Mouse (Mus musculus) spleen, postnatal 10 days (tissue): ENCODE results near the gene Crb2.
A peak's percentile ranks its signal among the peaks of the same experiment; 100 is the strongest.

Source experiments
- DNase-seq, 2 experiments: peaks; one replicate each; pipeline ENCODE4 v3.0.0; 2021 to 2022; ENCODE audit warnings: low spot score in 2 of 2

Crb2 gene

GRCm38 (mm10) chr2:37766027-37766761 is 9.9 kb upstream of the Crb2 start:
- DNase-seq: no peak

- peak in 1 of 2 experiments; percentile 72 for DNase-seq
These were observed 8.9 kb upstream of the Crb2 start for GRCm38 (mm10) chr2:37767080-37767547.

GRCm38 (mm10) chr2:37767739-37768138 is 8.3 kb upstream of the Crb2 start:
- DNase-seq: no peak

GRCm38 (mm10) chr2:37768903-37769302 is 7.1 kb upstream of the Crb2 start:
- DNase-seq: no peak

- DNase-seq: no peak
These were observed 6.3 kb upstream of the Crb2 start for GRCm38 (mm10) chr2:37769793-37770192.

GRCm38 (mm10) chr2:37771618-37772285 is 4.3 kb upstream of the Crb2 start:
- peak; percentile 81 to 90 for DNase-seq

- DNase-seq: peak in 1 of 2 experiments; percentile 59
These were observed 1.5 kb upstream of the Crb2 start for GRCm38 (mm10) chr2:37774571-37774970.

- DNase-seq: no peak
These were observed 762 bp downstream of the Crb2 start for GRCm38 (mm10) chr2:37776611-37777411.

- DNase-seq: no peak
These were observed 2.1 kb downstream of the Crb2 start for GRCm38 (mm10) chr2:37777958-37778720.

- DNase-seq: peak; percentile 61 to 87
These were observed 4.4 kb downstream of the Crb2 start for GRCm38 (mm10) chr2:37780270-37780929.

- no peak for DNase-seq
These were observed 5.4 kb downstream of the Crb2 start for GRCm38 (mm10) chr2:37781421-37781820.

GRCm38 (mm10) chr2:37782002-37782401 is 6.0 kb downstream of the Crb2 start:
- no peak for DNase-seq

GRCm38 (mm10) chr2:37784473-37784872 is 8.4 kb downstream of the Crb2 start:
- no peak for DNase-seq

GRCm38 (mm10) chr2:37786461-37786860 is 10.4 kb downstream of the Crb2 start:
- no peak for DNase-seq

GRCm38 (mm10) chr2:37788176-37788962 is 12.3 kb downstream of the Crb2 start:
- no peak for DNase-seq

- no peak for DNase-seq
These were observed 13.0 kb downstream of the Crb2 start for GRCm38 (mm10) chr2:37789029-37789428.

GRCm38 (mm10) chr2:37789995-37790394 is 13.9 kb downstream of the Crb2 start:
- DNase-seq: no peak

- no peak for DNase-seq
These were observed 14.7 kb downstream of the Crb2 start for GRCm38 (mm10) chr2:37790738-37791137.

- no peak for DNase-seq
These were observed 15.3 kb downstream of the Crb2 start for GRCm38 (mm10) chr2:37791340-37791739.

- no peak for DNase-seq
These were observed 20.0 kb downstream of the Crb2 start for GRCm38 (mm10) chr2:37796021-37796420.
